Mouse (Mus musculus) T-helper 1 cell (primary cell): Measurements from ENCODE around the gene Hoxa6.

Experiments used
- in situ Hi-C: fragments of 300-600 bp; cut with MboI, MseI; formaldehyde crosslinking; loops from one replicate; pipeline ENCODE4 v1.15.1; 2025; ENCODE audit warnings: high pct_unique_total_duplicates

The Hoxa6 gene

GRCm38 (mm10) chr6:52217895-52218642 lies 9.5 kb upstream of the Hoxa6 start:
- in situ Hi-C loops: loop anchor here (5.0 kb wide), 2 partner anchors 356 to 1046 kb away; no protein-coding TSS in a partner anchor

DNA sequence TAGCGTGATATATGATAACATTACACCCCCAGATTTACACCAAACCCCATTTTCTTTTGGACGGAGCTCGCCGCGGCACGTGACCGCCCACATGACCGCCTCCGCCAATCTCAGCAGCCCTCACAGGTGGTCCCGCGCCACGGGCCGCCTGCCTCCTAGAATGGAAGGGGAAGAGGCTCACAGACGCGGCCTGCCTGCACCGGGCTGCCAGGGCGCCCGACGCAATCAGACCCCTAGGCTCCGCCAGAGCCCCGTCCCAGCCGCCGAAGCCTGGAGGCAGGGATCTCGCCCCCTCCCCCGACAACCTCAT lies 8.9 kb upstream of the Hoxa6 start:
- in situ Hi-C loops: loop anchor here (5.0 kb wide), 2 partner anchors 355 to 1045 kb away; no protein-coding TSS in a partner anchor

- in situ Hi-C loops: loop anchor here (5.0 kb wide), 2 partner anchors 355 to 1045 kb away; no protein-coding TSS in a partner anchor
Observed at GRCm38 (mm10) chr6:52216691-52217458, 8.4 kb upstream of the Hoxa6 start.

- in situ Hi-C loops: loop anchor here (5.0 kb wide), 2 partner anchors 354 to 1044 kb away; no protein-coding TSS in a partner anchor
Observed at GRCm38 (mm10) chr6:52215771-52216535, 7.4 kb upstream of the Hoxa6 start.

DNA sequence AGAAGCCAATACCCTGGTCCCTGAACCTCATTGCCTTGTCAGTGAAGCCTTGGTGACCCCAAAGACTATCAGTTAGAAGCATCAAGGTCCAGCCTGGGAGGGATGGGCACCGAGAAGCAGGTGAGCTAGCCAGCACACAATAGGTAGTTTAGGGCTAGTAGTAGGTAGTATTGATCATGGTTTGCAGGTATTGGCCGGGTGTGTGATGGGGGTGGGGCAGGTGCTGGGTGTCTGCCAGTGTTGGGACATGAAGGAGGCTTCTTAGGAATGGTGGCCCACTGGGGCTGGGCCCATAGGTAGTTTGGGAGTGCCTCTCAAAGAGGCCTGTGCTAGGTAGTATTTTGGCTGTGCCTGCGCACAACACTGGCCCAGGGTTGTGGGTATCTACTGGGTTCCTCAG lies 6.5 kb upstream of the Hoxa6 start:
- in situ Hi-C loops: loop anchor here (5.0 kb wide), 2 partner anchors 353 to 1043 kb away; no protein-coding TSS in a partner anchor

GRCm38 (mm10) chr6:52214271-52214670 lies 5.7 kb upstream of the Hoxa6 start:
- in situ Hi-C loops: no loop called here

DNA sequence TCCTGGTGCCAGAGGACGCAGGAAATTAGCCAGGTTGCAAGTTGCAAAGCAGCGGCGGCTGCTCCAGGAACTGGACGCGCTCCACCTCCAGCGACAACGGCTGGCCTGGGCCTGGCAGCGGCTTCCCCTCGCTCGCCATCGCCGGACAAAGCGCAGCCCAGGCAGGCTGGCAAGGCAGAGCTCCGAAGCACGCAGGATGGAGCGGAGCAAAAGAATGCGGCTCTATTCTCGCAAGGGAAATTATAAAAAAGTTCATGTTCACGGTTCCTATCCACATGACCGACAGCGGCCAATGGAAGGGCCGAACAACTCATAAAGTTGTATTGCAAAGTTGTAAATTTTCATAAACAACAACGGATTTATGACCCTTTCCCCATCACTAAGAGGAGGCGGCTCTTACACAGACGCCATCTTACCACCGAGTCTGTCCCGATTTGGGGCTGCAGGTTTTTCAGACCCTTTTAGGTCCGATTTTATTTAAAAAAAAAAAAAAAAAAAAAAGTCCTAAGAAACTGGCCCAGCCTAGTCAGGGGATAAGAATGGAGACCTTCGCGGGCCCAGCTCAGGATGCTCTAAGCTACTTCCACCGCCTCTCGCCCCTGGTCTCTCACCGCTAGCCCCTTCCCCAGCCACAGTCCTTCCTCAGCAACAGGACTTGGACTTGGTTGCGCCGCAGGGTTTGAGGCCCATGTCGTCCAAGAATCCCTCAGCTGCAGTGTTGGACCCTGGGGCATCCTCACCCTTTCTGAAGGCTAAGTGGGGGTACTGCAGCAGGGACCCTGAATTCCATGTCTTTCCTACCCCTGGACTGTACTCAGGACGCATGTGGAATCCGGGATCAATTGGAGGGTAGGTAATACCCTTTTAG lies 4.8 kb upstream of the Hoxa6 start, which contains the start of the genes Hoxa3 and Gm28308:
Gene Hoxa3, minus strand, starts transcription at position 218 of the 868 bp plus-strand sequence.
Gene Gm28308, minus strand, starts transcription at position 221 of the 868 bp plus-strand sequence.
- in situ Hi-C loops: no loop called here

GRCm38 (mm10) chr6:52212556-52213118 lies 4.1 kb upstream of the Hoxa6 start:
- in situ Hi-C loops: no loop called here

DNA sequence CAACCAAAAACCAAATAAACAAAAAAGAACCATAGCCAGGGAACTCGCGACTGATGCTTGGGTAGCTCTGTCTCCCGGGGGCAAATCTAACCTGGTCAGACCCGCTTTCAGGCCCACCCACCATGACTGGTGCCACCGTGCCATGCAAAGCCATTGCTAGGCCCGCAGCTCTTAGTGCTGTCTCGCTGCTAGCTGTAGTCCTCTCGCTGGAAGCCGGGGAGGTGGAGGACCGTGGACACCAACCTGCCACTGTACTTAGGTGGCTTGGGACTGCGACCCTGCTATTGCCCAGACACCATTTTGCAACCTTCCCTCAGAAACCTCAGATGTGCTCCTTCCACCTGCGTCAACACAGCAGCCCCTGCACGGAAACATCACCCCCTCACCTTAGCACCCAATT lies 3.4 kb upstream of the Hoxa6 start:
- in situ Hi-C loops: no loop called here

DNA sequence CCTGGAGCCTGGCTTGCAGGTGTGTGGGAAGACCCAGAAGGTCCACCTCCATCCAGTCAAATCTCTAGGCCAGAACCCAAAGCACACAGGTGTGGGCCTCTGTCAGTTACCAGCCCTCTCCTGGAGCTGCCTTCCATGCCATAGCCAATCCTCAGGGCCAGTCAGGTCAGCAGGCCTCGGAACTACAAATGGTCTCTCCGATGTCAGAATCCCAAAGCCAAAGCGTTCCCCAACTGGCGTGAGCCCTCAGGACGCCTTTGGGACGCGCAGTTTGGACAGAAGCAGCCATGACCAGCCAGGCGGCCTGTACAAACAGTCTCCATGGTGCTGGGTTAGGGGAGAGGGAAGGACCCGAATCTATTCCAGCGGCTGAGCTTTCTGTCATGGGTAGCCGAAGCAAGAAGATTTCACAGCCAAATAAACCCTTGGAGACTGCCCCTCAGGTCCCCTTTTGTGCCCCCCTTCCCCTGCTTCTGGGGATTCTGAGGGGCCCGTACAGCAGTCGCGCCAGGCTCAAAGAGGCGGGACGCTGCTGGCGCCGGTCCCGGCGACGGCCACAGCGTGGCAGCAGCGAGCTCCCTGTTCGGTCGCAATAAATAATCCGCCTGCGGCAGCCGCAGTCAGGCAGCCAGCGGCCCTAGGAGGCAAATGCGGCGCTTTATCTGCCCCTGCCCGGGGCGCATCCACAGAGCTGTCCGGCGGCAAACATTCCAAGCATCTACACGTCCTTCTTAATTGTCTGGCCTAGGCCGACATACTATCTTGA lies 2.8 kb upstream of the Hoxa6 start:
- in situ Hi-C loops: no loop called here

GRCm38 (mm10) chr6:52209685-52210046 lies 1.1 kb upstream of the Hoxa6 start:
- in situ Hi-C loops: no loop called here

- in situ Hi-C loops: no loop called here
Observed at GRCm38 (mm10) chr6:52208868-52209684, 554 bp upstream of the Hoxa6 start.

- in situ Hi-C loops: no loop called here
Observed at GRCm38 (mm10) chr6:52207684-52207976, 892 bp downstream of the Hoxa6 start.

- in situ Hi-C loops: no loop called here
Observed at GRCm38 (mm10) chr6:52206882-52207683, 1.4 kb downstream of the Hoxa6 start.

- in situ Hi-C loops: no loop called here
Observed at GRCm38 (mm10) chr6:52205638-52206621, 2.6 kb downstream of the Hoxa6 start.

DNA sequence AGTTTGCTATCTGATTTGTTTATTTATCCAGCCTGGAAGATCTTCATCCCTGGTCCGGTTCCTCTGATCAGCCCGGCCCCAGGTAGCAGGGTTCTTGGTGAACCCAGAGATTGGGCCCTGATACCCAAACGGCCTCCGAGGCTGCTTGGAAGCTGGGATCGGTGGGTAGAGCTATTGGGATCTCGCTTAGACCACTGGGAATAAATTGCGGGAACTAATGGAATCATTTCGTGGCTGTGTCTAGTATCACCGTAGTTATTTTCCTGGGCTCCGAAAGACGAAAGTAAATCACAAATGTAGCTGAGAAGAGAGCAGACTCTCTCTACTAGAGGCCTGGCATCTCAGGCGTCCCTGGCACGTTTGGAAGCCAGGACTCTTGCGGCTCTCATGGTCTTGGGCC lies 3.3 kb downstream of the Hoxa6 start:
- in situ Hi-C loops: no loop called here
